8 mouse cellular contexts compared by ENCODE assay signal in the genomic region with DNA sequence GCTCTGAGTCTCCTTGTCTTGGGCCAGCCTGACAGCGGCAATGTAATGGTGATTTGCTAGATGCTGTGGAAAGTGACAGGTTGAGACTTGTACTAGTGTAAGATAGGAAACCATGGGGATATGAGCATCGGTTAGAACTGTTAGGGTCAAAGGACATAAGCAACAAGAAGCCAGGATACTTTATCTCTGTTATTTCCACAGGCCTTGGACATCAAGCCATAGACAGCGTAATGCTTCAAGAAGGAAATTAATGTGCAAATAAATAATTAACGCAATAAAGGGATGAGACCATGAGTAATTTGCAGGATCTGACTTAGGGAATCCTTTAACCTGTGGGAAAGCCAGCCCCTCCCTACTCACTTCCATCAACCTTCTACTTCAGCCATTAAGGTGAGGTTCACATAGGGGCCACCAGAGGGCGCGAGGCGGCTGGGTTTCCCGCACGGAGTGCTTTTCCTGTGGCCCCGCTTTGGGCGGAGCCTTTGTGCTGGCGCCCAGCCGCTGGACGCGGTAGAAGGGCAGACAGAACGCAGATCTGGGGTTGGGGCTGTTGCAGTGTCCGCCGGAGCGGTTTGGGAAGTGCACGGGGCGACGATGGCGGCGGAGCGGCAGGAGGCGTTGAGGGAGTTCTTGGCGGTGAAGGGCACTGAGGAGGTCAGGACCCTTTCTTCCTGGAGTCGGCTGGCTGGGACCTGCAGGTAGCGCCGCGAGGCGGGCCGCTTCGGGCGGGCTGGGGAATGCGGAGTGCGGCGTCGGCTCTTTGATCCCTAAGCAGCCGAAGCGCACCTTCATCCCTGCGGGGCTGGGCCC.
DNase-seq lines count a peak whose midpoint lies in the region; ATAC-seq lines count a peak whose summit lies in the region.

No protein-coding gene starts in this region.

- no peak overlapping the region for H3K27ac ChIP-seq in embryonic facial prominence, embryonic 14.5 days (replicated peaks; ENCODE audit: low read depth, low read length)
- no peak overlapping the region for H3K27ac ChIP-seq in liver, embryonic 11.5 days (ENCODE audit: low read depth, low read length)
- H3K27ac ChIP-seq in stomach, embryonic 14.5 days (ENCODE audit: low read length): no peak overlapping the region

- H3K4me1 ChIP-seq in embryonic facial prominence, embryonic 14.5 days (ENCODE audit: control insufficient read depth, insufficient read depth, low read length): no peaks in the 10 kb centered on the region
- no peaks in the 10 kb centered on the region for H3K4me1 ChIP-seq in liver, embryonic 11.5 days (replicated peaks; ENCODE audit: control insufficient read depth, insufficient read depth, low read length)
- H3K4me1 ChIP-seq in stomach, embryonic 14.5 days (ENCODE audit: control insufficient read depth, insufficient read depth, low read length): no peaks in the 10 kb centered on the region

- H3K4me3 ChIP-seq in embryonic facial prominence, embryonic 14.5 days (ENCODE audit: low read depth, low read length): peak overlapping the region; percentile 51
- peak overlapping the region; percentile 56 for H3K4me3 ChIP-seq in liver, embryonic 11.5 days (ENCODE audit: low read depth, low read length)
- H3K4me3 ChIP-seq in stomach, embryonic 14.5 days (ENCODE audit: low read depth, low read length): peak overlapping the region; percentile 45

- ATAC-seq in embryonic facial prominence, embryonic 14.5 days (ENCODE audit: low read depth): peak; percentile 94
- ATAC-seq in liver, embryonic 11.5 days (replicated peaks; ENCODE audit: low FRiP score): peak; percentile 98
- peak; percentile 93 for ATAC-seq in stomach, embryonic 14.5 days (ENCODE audit: insufficient number of reproducible peaks, insufficient read depth, low FRiP score, low read depth)

- 15% methylated on average over 20 of the region's 42 CpGs for WGBS in embryonic facial prominence, embryonic 14.5 days
- WGBS in liver, embryonic 11.5 days: 8% methylated on average over 42 of the region's 42 CpGs
- WGBS in stomach, embryonic 14.5 days: 6% methylated on average over 42 of the region's 42 CpGs

- peaks cover 20% of the 10 kb centered on the region for H3K9me3 ChIP-seq in embryonic facial prominence, embryonic 14.5 days (ENCODE audit: control insufficient read depth, low read length)
- H3K9me3 ChIP-seq in liver, embryonic 11.5 days (ENCODE audit: control insufficient read depth, low read length): no peaks in the 10 kb centered on the region
- no peaks in the 10 kb centered on the region; the same call in 1 of the 2 replicates for H3K9me3 ChIP-seq in stomach, embryonic 14.5 days (ENCODE audit: control insufficient read depth, low read depth, low read length)

- no peaks in the 10 kb centered on the region for H3K27me3 ChIP-seq in embryonic facial prominence, embryonic 14.5 days (replicated peaks; ENCODE audit: control insufficient read depth, insufficient read depth, low read length)
- no peaks in the 10 kb centered on the region for H3K27me3 ChIP-seq in liver, embryonic 11.5 days (replicated peaks; ENCODE audit: control insufficient read depth, insufficient read depth, low read length)
- H3K27me3 ChIP-seq in stomach, embryonic 14.5 days (ENCODE audit: control insufficient read depth, insufficient read depth, low read length): no peaks in the 10 kb centered on the region

- peaks cover 12% of the 10 kb centered on the region; the same call in 1 of the 2 replicates for H3K36me3 ChIP-seq in embryonic facial prominence, embryonic 14.5 days (ENCODE audit: control insufficient read depth, insufficient read depth, low read length)
- H3K36me3 ChIP-seq in liver, embryonic 11.5 days (ENCODE audit: control insufficient read depth, insufficient read depth, low read length): no peaks in the 10 kb centered on the region
- H3K36me3 ChIP-seq in stomach, embryonic 14.5 days (ENCODE audit: control insufficient read depth, insufficient read depth, low read length): no peaks in the 10 kb centered on the region

- H3K4me2 ChIP-seq in embryonic facial prominence, embryonic 14.5 days (ENCODE audit: low read depth, low read length): peak overlapping the region; percentile 70
- H3K4me2 ChIP-seq in liver, embryonic 11.5 days: peak overlapping the region; percentile 70
- peak overlapping the region; percentile 66 for H3K4me2 ChIP-seq in stomach, embryonic 14.5 days (replicated peaks; ENCODE audit: low read depth, low read length)

- H3K9ac ChIP-seq in embryonic facial prominence, embryonic 14.5 days (ENCODE audit: low read depth, low read length): peak overlapping the region; percentile 76
- H3K9ac ChIP-seq in liver, embryonic 11.5 days (ENCODE audit: low read depth, low read length): peak overlapping the region; percentile 73
- H3K9ac ChIP-seq in stomach, embryonic 14.5 days (replicated peaks; ENCODE audit: low read depth, low read length): peak overlapping the region; percentile 52

- DNase-seq in 3134 (ENCODE audit: extremely low read depth, insufficient read length, low spot score): peak; percentile 90
- peak; percentile 20 to 26 for DNase-seq in adrenal gland, postnatal 4 days (ENCODE audit: low spot score in 2 of 2)
- DNase-seq in embryonic facial prominence, embryonic 14.5 days (ENCODE audit: low spot score): peak; percentile 83
- peak; percentile 56 for DNase-seq in heart, adult 8-10 months (ENCODE audit: low spot score)
- peak; percentile 59 to 77 for DNase-seq in kidney, adult 8-10 months
- peak; percentile 74 for DNase-seq in liver, embryonic 11.5 days (ENCODE audit: low spot score)
- DNase-seq in natural killer cell, adult 2 months (ENCODE audit: low spot score in 2 of 2): peak; percentile 40 to 46

Comparison
In these comparisons a context has a peak if more than half of its experiments do, and no peak if none do; other contexts are left out.
1. DNase-seq: peak in every context shown above with its lines; median percentile 90 in 3134; 83 in embryonic facial prominence, embryonic 14.5 days; 74 in liver, embryonic 11.5 days; 68 in kidney, adult 8-10 months; 56 in heart, adult 8-10 months; 43 in natural killer cell, adult 2 months; 23 in adrenal gland, postnatal 4 days.